Mouse (Mus musculus) kidney, postnatal 25 days (tissue): Measurements from ENCODE around the gene Fam124b.

Experiments used
- DNase-seq, 2 experiments: peaks; one replicate each; pipeline ENCODE4 v3.0.0; 2021; ENCODE audit warnings: mixed read lengths in 2 of 2

Gene Fam124b

GRCm38 (mm10) chr1:80218268-80218667 lies at the start of gene Fam124b:
Gene Fam124b, minus strand, starts transcription at chr1:80218473.
- peak; percentile 29 to 57 for DNase-seq

GRCm38 (mm10) chr1:80260443-80260842 lies 42.2 kb upstream of the Fam124b start:
- no peak for DNase-seq

DNA sequence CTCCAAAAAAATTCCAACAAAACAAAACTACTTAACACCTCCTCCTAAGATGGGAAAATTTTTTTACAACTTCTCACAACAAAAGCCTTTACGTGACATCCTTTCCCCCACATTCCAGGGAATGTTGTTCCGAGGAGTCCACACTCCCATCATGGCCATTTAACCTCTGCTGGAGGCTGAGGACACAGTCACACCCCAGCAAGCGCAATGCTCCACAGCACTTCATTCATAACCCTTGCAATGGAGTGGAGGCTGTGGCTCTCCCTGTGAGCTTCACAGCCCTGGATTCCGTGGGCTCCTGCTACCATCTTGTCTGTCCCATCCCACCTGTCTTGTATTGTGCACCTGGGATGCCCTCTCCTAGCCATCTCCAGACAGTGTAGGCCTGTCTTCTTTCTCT lies 40.4 kb upstream of the Fam124b start:
- peak in 1 of 2 experiments; percentile 36 for DNase-seq

DNA sequence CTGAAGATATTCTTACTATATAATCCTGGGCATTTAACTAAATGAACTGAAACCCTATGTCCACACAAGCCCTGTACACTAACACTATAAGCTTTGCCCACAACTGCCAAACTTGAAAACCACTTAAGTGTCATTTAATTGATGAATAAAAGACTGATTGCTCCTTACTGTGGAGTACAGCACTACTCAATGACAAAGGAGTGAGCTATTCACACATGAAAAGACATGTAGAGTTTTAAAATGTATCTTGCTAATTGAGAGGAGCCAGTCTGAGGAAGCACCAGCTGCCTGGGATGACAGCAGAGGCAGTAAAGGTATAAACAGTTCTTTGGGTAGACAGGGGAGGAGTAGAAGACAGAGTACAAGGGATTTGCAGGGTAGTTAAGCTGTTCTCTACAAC lies 35.0 kb upstream of the Fam124b start:
- no peak for DNase-seq

GRCm38 (mm10) chr1:80250247-80250646 lies 32.0 kb upstream of the Fam124b start:
- no peak for DNase-seq

GRCm38 (mm10) chr1:80247131-80247530 lies 28.9 kb upstream of the Fam124b start:
- DNase-seq = no peak

DNA sequence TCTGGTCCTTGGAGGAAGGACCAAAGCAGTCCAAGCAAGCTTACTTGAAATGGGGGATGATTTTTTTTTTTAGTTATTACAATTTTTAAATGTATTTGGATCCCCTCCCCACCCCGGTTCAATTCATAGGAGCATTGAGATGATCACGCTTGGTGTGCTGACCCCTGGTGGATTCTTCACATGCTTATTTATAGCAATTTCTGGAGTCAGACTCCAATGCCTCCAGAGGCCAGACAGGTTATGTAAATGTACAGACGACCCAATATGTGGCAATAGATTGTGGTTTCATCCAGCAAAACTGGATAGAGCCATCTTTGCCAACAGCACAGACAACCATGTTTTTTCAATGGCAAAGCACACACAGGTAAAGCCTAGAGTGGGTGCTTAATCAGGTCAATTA lies 25.9 kb upstream of the Fam124b start:
- DNase-seq = no peak

DNA sequence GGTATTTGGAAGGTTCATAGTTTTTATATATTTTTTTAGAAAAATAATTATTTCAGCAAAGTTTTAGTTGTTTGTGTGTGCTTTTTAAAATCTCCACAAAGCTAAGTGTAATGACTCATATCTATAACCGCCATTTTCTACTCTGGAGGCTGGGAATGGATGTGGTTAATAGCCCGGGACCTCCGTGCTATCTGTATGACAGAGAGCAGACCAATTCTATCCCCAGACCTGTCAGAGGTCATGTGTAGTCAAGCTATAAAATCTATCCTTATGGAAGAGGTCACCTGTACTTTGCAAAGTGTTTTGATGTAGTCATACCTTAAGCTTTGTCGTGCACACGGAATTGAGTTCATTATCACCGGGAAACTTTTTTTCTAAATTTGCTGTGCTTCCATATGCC lies 23.3 kb upstream of the Fam124b start:
- no peak for DNase-seq

- DNase-seq = no peak
Observed at GRCm38 (mm10) chr1:80240017-80240660, 21.9 kb upstream of the Fam124b start.

- no peak for DNase-seq
Observed at GRCm38 (mm10) chr1:80239481-80239880, 21.2 kb upstream of the Fam124b start.

- DNase-seq = no peak
Observed at GRCm38 (mm10) chr1:80236951-80237702, 18.9 kb upstream of the Fam124b start.

GRCm38 (mm10) chr1:80236126-80236525 lies 17.9 kb upstream of the Fam124b start:
- DNase-seq = no peak

DNA sequence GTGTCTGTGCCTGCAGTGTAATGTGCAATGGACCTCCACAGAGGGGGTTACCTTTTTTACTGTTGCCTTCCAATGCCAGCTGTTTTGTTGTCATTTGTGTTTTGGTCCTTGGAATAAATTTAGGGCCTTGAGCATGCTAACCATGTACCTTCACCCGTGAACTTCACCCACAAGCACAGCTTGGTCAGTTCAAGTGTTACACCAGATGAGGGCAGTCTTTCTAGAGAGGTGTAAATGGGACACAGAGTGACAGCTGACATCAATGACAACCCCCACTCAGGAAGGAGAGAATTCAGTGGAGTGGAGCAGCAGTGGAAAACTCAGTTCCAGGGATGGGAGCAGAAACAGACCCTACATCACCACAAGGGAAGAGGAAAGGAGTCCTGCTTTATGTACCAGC lies 12.3 kb upstream of the Fam124b start:
- no peak for DNase-seq

DNA sequence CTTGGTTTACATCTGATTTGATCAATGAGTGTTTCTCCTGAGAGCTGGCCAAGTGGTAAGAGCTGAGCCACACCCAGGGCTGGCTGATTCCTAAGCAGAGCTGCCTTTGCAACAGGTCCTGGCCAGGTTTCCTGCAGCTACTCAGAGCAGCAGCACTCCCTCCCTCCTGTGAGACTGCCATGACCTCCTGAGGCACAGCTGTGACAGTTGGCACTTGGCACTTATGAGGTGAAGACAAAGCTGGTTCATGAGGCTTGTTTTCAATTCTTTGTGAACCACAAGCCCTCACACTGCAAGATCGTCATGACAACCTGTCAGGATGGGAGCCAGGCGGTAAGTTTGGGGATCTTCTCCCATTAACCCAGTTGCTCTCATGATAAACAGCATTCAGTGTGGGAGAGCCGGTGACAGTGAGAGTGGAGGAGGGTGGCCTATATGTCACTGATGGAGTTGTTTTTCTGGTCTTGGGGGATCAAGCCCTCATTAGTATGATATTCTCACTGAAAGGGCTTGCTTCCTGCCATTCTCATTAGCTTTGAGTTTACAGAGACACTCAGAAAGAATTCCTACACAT lies 6.7 kb upstream of the Fam124b start:
- DNase-seq = no peak

DNA sequence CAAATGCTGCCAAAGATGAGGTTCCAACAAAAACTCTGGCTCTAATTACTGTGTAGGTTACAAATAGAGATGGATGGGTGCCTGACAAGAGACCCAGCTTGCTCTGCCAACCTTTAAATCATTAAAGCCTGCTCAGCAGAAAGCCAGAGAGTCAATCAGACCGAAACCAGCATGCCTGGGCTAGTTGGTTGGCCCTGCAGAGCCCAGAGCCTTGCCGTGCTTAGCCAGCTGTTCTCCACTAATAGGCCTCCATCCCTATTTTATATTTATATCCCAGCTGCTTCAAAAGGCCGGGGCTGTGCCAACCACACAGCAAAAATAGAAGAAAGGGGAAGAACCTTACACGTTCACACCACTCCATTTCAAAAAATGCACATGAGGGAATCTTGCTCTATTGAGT lies 2.9 kb upstream of the Fam124b start:
- no peak for DNase-seq

DNA sequence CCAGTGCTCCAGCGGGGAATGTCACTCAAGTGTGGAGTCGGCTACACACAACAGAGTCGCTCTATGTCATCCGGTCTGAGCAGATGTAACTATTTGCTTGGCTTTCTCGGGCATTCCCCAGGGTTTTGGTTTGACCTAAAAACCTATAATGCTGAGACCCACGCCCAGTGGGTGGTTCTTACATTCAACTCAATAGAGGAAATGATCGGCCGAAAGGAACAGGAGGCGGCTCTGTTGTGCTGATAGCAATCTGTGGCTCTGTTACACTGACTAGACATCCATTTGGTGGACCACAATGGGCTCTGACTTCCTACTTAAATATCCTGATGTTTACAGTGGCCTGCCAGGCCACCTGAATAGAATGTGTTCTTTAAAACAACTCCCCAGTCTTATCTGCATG lies 4.4 kb downstream of the Fam124b start:
- DNase-seq = peak; percentile 15 to 45

GRCm38 (mm10) chr1:80213146-80213545 lies 5.1 kb downstream of the Fam124b start:
- DNase-seq = no peak

DNA sequence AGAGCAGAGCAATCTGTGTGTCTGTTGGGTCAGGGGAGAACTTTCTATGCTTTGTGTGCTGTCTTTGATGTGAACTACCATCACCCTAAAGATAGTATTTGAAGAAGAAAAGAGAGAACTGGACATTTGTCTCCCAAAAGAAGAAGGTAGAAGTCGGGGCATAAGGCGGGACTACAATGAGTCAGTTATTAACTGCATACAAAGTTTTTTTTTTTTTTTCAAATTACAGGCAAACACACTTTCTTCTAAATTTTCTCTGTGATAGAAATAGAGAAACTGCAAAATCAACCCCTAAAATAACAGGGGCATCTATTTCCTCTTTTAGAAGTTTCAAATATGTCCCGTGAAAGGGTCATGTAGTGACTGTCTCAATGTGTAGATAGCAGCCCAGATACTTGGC lies 16.0 kb downstream of the Fam124b start:
- DNase-seq = no peak

DNA sequence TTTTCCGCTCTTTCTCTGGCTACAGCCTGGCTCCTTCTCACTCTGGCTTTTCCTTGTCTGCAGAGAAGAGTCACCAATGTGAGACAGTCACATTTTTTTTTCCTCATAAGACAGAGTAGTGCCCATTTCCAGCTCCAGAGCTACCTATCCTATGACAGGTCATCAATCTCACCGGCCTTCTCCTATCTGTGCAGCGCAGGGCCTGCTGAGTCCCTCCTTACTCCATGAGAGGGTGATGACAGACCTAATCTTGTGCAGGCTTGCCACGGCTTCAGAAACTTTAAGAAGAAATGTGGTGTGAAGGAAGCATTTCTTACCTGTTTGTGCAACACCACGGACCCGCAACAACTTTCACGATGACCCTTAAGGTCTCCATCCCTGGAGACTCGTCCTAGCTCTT lies 25.4 kb downstream of the Fam124b start:
- DNase-seq = no peak

DNA sequence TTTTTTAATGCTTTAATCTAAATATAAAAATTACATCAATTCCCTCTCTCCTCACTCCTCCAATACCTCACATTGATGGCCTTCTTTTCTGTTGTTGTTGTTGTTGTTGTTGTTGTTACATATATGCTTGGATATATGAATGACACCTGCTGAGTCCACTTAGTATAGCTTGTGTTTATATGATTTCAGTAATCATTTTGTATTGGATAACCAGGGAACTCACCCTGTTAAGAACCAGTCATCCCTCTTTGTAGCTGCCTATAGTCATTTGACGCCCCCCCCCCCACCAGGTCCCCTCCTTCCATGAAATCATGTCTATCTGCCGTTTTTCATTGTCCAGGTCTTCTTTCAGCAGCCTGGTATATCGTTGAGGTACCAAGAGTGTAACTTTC lies 36.9 kb downstream of the Fam124b start:
- no peak for DNase-seq

DNA sequence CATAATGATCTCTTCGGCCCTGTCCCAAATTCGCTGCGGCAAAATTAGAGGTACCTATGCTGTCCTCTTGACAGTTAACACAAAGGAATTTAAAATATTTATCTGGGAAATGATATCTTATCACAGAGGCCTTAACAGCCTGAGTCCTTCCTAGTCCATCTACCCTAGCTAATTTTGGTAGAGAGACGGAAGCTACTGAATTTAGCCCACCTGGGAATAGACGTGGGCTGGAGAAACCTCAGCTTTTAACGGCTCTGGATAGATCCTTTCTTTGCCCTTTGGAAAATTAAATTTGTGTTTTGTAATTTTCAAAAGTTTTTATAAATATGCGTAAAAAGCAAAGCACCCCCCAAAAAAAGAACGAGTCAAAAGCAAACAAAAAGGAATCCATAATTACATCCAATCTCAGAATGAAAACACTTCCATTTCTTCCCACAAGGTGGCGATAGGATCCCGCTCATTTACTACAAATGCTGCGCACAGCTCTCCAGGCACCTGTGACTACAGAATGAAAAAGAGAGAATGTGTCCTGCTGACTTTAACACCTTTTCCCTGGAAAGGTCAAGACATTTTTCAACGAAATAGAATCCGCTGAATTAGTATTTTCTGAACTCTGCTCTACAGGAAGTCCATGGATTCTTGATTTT lies 37.4 kb downstream of the Fam124b start:
- DNase-seq = peak in 1 of 2 experiments; percentile 73

- DNase-seq = peak in 1 of 2 experiments; percentile 17
Observed at GRCm38 (mm10) chr1:80180128-80180527, 38.1 kb downstream of the Fam124b start.

GRCm38 (mm10) chr1:80177651-80178382 lies 40.5 kb downstream of the Fam124b start:
- no peak for DNase-seq
